Mouse (Mus musculus) liver, adult 2 months (tissue): ENCODE results near the gene Crim1. TPM values are rescaled to one million over a fixed set of nuclear protein-coding genes. Genes with fewer than 3 reads are reported as not detected.

Source experiments
- DNase-seq: peaks from one replicate; pipeline ENCODE4 v3.0.0-alpha.2; 2011; ENCODE audit warnings: low read depth, low spot score; ENCODE audit errors: extremely low read depth
- H3K27ac ChIP-seq: fragments of 200-500 bp; replicated peaks from 2 replicates; pipeline ENCODE4 v1.5.1; 2012; ENCODE audit warnings: low read depth, mild to moderate bottlenecking, control low read depth, inconsistent platforms, low read length; ENCODE audit not compliant: insufficient read depth
- H3K27me3 ChIP-seq: fragments of 200-500 bp; 2 replicates; pipeline ENCODE4 v1.6.1; 2012; ENCODE audit warnings: mild to moderate bottlenecking, moderate library complexity, low read length, inconsistent platforms; ENCODE audit not compliant: control insufficient read depth, insufficient read depth
- H3K36me3 ChIP-seq: fragments of 200-500 bp; 2 replicates; pipeline ENCODE4 v1.6.1; 2012; ENCODE audit warnings: low read length, inconsistent platforms; ENCODE audit not compliant: control insufficient read depth, insufficient read depth
- H3K4me1 ChIP-seq: fragments of 200-500 bp; 2 replicates; pipeline ENCODE4 v1.6.1; 2011; ENCODE audit warnings: low read length; ENCODE audit not compliant: control insufficient read depth, insufficient read depth
- H3K4me3 ChIP-seq: fragments of 200-500 bp; 2 replicates; pipeline ENCODE4 v1.5.1; 2011; ENCODE audit warnings: low read depth, mild to moderate bottlenecking, control low read depth, low read length, moderate library complexity; ENCODE audit not compliant: insufficient read depth
- H3K79me2 ChIP-seq: fragments of 200-500 bp; 2 replicates; pipeline ENCODE4 v1.6.1; 2012; ENCODE audit warnings: inconsistent platforms, mild to moderate bottlenecking, low read length, moderate library complexity; ENCODE audit not compliant: control insufficient read depth, insufficient read depth
- H3K9ac ChIP-seq: fragments of 200-500 bp; 2 replicates; pipeline ENCODE4 v1.6.1; 2012; ENCODE audit warnings: low read depth, mild to moderate bottlenecking, control low read depth, inconsistent platforms, low read length
- CTCF ChIP-seq: fragments of 200-500 bp; IDR thresholded peaks from 2 replicates; pipeline ENCODE4 v1.5.1; 2011; ENCODE audit warnings: low read depth, low read length, control low read depth
- POLR2A ChIP-seq: fragments of 200-500 bp; IDR thresholded peaks from 2 replicates; pipeline ENCODE4 v1.6.1; 2011; ENCODE audit warnings: low read length, control low read depth; ENCODE audit not compliant: insufficient read depth; ENCODE audit errors: extremely low read depth
- WGBS: fragments of 180-500 bp; shearing (Covaris S2); methylation state at CpG from one replicate; pipeline ENCODE4 v1.1.7; 2018; 5-methylcytosine and 5-hydroxymethylcytosine counted together
- polyA plus RNA-seq: library from polyadenylated mRNA; depleted of rRNA; stranded (reverse); fragments of >200 nt; gene quantifications from 2 replicates; pipeline ENCODE4 v1.2.3, GENCODE M21; 2012
- total RNA-seq: library from RNA; depleted of rRNA; stranded (reverse); fragments of >200 nt; gene quantifications from 2 replicates; pipeline ENCODE4 v1.2.3, GENCODE M21; 2014

Crim1 gene
- total and polyA plus RNA-seq, 2 experiments, result 5.6 to 9.0 TPM

DNA sequence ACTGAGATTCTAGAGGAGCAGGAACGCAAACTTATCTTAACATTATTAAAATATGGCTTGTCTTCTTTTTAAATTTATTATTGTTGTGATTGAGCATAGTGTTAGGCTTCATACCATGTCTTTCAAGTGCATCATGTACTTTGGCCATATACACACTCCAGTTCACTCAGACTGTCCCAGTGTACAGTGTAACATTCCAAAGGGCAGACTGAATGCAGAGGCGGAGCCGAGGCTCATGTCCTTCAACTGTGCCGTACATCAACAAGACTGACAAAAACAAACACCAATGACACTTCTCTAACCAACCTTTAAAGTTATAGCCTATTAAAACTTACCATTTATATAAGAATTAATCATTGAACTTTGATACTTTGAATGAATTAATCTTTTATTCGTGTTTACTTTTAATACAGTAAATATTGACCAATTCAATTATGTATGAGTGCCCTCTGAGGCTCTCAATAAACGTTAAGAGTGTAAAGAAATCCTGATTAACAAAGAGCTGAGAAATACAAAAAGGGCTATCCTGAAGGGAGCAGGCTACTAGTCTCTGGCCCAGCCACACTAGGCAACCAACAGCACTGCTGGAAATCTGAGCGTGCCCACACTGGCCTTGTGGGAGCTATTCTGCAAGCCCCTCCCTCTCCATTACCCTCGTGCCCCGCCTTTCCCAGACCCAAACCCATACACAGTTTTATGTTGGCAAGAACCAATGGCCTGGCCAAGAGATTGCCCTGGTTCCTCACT, 188.2 kb downstream of the Crim1 start:
- 0 out of 2 replicates have a peak overlapping the region, but pooled peaks have one; percentile 7 for H3K9ac ChIP-seq

DNA sequence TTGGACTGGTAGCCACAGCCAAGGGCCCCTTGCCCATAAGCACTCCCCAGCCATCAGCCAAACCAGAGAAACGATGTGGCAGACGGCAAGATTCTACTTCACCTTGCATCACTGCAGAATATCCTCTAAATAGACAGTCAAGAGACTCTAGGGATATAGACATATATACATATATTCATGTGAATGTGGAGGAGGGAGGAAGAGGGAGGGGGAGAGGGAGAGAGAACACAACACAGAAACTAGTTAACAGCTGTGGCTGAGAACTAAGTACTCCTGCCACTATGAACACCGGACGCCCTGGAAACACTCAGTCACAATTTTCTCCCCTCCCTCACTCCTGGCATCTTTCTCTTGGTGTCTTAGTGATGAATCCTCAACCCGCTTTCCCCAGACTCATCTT, 189.5 kb downstream of the Crim1 start:
- 94% methylated on average over 5 of the region's 5 CpGs for WGBS
- Histone ChIP-seq H3K27me3 (no peaks in the 10 kb centered on the region), H3K4me3 (no peak overlapping the region), H3K4me1 (peaks cover 10% of the 10 kb centered on the region), H3K9ac (no peak overlapping the region), H3K36me3 (peaks cover 5% of the 10 kb centered on the region; the same call in 1 of the 2 replicates), H3K79me2 (peaks cover 7% of the 10 kb centered on the region), H3K27ac (no peak overlapping the region)
- TF ChIP-seq CTCF (no peak), POLR2A (no peak)
- DNase-seq, result no peak

More for the DNA sequence above, 188.2 kb downstream of the Crim1 start:
- TF ChIP-seq POLR2A (no peak), CTCF (no peak)
- Histone ChIP-seq H3K4me3 (no peak overlapping the region), H3K4me1 (peaks cover 10% of the 10 kb centered on the region), H3K36me3 (peaks cover 5% of the 10 kb centered on the region; the same call in 1 of the 2 replicates), H3K27me3 (no peaks in the 10 kb centered on the region), H3K27ac (peak overlapping the region; percentile 83), H3K79me2 (peaks cover 7% of the 10 kb centered on the region)
- WGBS, result 30% methylated on average over 9 of the region's 9 CpGs
- peak; percentile 96 for DNase-seq

DNA sequence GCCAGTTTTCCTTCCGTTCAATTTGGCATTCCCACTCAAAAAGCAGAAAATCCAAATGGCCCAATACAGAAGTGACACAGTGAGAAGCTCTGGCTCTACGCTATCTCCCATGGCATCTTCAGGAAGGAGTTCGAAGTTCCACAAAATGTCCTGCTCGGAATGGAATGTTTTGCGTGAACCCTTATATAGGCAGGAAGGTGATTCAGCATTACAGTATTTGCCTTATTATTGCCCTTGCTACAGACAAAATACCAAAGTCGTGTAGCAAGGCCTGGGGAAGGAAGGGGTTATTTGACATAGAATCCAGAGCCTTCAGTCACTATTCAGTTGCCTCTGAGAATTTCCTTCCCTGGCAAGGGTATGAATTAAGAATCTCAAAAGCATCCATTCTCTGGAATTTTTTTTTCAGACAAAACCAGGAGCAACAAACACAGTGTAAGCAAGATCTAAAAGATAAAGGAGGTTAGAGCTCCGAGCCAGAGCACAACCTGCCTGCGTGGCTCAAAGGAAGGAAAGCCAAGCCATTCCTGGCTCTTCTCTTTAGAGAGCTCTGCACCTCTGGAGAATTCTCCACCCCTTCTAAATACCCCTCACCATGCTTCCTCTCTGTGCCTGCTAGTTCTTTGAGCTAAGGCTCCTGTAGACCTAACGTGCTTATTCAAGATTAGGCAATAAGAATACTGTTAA, 192.5 kb downstream of the Crim1 start:
- H3K9ac ChIP-seq, result no peak overlapping the region
- TF ChIP-seq CTCF (no peak), POLR2A (no peak)
- no peak overlapping the region for H3K4me3 ChIP-seq
- DNase-seq, result peak; percentile 51
- no peaks in the 10 kb centered on the region for H3K27me3 ChIP-seq
- no peaks in the 10 kb centered on the region; the same call in 1 of the 2 replicates for H3K79me2 ChIP-seq
- 67% methylated on average over 9 of the region's 9 CpGs for WGBS
- peaks cover 10% of the 10 kb centered on the region for H3K4me1 ChIP-seq
- H3K36me3 ChIP-seq, result peaks cover 10% of the 10 kb centered on the region; the same call in 1 of the 2 replicates
- no peak overlapping the region for H3K27ac ChIP-seq

DNA sequence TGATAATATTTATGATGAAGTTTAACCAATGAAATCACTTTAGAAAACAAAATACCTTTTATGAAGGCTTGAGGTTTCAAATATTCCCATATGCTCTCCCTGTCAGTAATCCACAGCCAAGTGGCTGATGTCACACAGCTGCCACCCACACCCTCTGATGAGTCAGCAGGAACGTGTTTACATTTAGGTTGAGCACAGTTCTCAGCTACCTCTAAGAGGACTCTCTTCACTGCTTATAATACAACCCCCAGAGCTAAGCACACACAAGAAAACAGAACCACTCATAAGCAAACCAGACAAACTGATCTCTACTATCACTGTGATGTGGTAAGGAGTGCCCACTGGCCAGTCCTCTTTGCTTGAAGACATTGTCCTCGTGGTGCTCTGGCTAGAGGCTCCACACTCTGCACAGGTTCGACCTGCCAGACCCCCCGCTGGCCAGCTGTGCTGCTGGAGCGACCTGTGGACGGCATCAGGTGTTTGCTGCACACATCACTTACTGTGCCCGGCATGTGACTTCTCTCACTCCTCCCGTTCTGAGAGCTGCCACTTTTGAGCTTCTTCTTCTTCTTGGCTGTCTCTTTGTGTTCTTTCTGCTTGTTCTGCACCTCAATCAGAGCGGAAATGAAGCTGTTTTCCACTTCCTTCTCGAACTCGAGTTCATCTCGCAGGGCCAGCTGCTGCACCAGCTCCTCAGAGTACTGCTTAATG, 200.2 kb downstream of the Crim1 start:
- Histone ChIP-seq H3K4me3 (no peak overlapping the region), H3K27ac (peak overlapping the region; percentile 49), H3K4me1 (peaks cover 20% of the 10 kb centered on the region), H3K27me3 (no peaks in the 10 kb centered on the region), H3K9ac (0 out of 2 replicates have a peak overlapping the region, but pooled peaks have one; percentile 15), H3K79me2 (peaks cover 3% of the 10 kb centered on the region; the same call in 1 of the 2 replicates), H3K36me3 (peaks cover 14% of the 10 kb centered on the region)
- WGBS, result 55% methylated on average over 12 of the region's 12 CpGs
- TF ChIP-seq POLR2A (no peak), CTCF (no peak)
- peak; percentile 42 for DNase-seq

DNA sequence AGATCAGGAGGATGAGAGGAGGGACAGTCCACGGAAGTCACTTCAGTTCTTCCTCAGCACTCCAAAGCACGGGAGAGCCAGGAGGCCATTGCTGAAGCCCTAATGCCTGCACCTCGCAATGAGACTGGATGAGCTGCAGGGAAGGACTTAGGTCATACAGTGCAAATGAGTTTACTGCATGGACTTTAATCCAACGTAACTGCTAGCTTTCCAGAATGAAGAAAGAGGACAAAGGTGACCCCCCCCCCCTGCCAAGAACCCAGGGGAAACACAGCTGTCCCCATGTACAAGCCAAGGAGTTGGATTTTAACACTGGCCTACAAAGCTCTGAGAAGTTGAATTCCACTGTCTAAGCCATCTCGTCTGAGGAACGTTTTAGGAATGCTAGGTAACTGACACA, 201.3 kb downstream of the Crim1 start:
- no peaks in the 10 kb centered on the region for H3K27me3 ChIP-seq
- peaks cover 26% of the 10 kb centered on the region for H3K4me1 ChIP-seq
- peak; percentile 95 for DNase-seq
- H3K27ac ChIP-seq, result peak overlapping the region; percentile 99
- peaks cover 12% of the 10 kb centered on the region for H3K36me3 ChIP-seq
- H3K4me3 ChIP-seq, result no peak overlapping the region
- H3K9ac ChIP-seq, result peak overlapping the region; percentile 42
- WGBS, result 14% methylated on average over 6 of the region's 6 CpGs
- TF ChIP-seq CTCF (no peak), POLR2A (no peak)
- peaks cover 3% of the 10 kb centered on the region; the same call in 1 of the 2 replicates for H3K79me2 ChIP-seq
